Mouse (Mus musculus) cerebellum, adult 11-12 months (tissue): ENCODE measurements around the gene Kbtbd4.

Source experiments
- DNase-seq: peaks from one replicate; pipeline ENCODE4 v3.0.0; 2022

The Kbtbd4 gene

GRCm38 (mm10) chr2:90906721-90907120 is 2.2 kb downstream of the Kbtbd4 start:
- no peak for DNase-seq

- no peak for DNase-seq
These were observed 6.3 kb downstream of the Kbtbd4 start for GRCm38 (mm10) chr2:90910861-90911260.

GRCm38 (mm10) chr2:90911668-90912067 is 7.1 kb downstream of the Kbtbd4 start:
- no peak for DNase-seq

GRCm38 (mm10) chr2:90913671-90914070 is 9.1 kb downstream of the Kbtbd4 start:
- DNase-seq: no peak

GRCm38 (mm10) chr2:90915516-90915915 is 11.0 kb downstream of the Kbtbd4 start:
- DNase-seq: no peak

DNA sequence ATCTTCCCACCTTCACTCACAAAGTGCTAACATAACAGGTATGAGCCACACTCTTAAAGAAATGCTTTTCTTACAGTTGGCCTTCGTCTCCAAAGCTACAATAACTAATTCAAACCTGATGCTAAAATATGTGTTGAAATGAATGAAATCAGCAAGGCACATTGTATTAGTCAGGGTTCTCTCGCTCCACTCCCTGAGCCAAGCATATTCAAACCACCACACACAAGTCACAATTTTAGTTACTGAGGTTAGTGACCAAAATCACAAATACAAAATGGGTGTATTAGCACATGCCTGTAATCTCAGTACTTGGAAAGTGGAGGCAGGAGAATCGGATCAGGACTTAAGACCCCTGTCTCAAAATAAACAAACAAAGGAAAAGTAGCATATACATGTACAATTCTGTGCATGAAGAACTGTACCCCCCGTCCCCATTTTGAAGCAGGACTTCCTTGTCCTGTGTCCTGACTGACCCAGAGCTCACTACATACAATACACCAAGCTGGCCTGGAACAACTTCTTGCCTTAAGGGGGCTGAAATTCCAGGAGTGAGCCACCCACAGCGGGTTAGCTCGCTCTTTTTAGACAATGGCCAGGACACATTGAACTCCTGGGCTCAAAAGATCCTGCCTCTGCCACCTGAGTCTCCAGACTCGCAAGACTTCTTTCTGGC is 12.2 kb downstream of the Kbtbd4 start:
- no peak for DNase-seq

DNA sequence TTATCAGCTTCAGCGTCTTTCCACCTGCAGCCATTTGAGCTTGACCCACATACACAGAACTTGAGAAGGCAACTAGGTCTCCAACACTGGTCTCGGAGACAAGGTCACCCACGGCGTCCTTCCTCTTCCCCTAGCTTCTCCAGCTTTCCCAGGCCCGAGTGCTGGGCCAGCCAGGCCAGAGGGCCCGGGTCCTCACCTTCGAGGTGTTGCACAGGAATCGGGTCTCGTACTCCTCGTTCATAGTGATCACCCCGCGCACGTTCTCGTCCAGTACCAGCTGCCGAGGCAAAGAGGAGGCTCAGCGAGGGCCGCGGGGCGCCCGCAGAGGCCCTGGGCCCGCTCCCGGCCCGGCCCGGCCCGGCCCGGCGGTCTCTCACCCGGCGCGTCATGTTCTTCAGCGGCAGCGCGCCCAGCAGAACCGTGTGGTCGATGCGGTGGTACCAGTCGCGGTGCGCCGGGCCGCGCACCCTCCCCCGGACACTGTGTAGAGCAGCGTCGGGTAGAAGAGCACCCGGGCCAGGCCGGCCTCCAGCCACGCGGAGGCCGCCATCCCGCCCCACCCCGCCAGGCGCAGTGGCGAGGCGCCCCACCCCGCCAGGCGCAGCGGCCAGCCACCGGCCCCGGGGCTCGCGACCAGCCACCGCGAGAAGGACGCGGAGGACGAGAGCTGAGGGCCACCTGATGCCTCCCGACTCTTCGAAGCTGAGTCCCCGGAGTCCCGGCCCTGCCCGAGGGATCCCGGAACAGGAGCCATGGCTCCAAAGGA is 12.9 kb downstream of the Kbtbd4 start:
- DNase-seq: peak; percentile 69

- DNase-seq: no peak
These were observed 13.6 kb downstream of the Kbtbd4 start for GRCm38 (mm10) chr2:90917999-90918698.

GRCm38 (mm10) chr2:90921178-90921577 is 16.6 kb downstream of the Kbtbd4 start:
- no peak for DNase-seq

DNA sequence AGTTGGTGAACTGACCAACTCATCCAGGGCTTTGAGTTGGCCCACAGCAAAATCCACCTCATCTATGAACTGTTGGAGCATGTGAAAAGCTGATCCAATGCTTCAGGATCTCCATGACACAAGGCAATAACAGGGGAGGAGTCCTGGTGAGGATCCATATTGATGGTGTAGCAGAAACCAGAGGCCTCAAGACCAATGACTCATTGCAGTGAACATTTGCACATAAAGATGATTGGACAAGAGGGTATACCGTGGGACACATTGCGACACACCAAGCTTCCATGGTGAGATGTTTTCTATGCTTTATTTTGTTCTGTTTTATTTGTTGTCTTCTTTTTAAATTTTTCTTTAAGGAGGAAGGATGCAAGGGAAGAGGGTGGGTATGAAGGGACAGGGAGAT is 18.1 kb downstream of the Kbtbd4 start:
- no peak for DNase-seq

GRCm38 (mm10) chr2:90928566-90928965 is 24.0 kb downstream of the Kbtbd4 start:
- no peak for DNase-seq

DNA sequence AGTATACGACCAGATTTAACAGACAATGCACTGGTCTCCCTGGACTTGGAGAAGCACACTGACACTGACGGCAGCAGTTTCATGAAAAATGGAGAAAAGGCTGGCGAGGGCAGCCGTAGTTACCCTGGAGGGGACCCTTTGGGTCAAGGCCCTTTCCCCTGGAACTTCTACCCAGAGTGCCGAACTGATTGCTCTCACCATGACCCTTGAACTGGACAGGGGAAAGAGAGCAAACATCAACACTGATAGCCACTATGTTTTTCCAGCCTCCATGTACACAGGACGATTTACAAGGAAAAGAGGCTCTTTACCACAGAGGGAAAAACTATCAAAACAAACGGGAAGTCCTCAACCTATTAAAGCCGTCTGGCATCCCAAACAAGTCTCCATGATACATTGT is 27.3 kb downstream of the Kbtbd4 start:
- no peak for DNase-seq

DNA sequence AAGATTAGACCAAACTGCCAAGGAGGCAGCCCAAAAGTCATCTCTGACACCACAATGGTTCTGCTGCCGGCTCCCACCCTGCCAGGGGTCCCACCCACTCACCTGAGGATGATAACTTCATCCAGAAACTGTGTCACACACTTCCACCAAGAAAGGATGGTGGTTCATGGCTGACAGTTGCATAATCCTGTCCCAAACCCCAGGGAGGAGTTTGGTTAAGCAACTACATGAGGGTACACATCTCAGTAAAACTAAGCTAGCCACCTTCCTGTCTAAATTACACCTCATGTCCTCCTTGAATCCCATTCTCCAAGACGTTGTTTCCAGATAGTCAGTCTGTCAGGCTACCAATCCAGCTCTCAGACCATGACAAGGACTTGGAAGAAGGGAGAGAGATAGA is 27.7 kb downstream of the Kbtbd4 start:
- DNase-seq: no peak

DNA sequence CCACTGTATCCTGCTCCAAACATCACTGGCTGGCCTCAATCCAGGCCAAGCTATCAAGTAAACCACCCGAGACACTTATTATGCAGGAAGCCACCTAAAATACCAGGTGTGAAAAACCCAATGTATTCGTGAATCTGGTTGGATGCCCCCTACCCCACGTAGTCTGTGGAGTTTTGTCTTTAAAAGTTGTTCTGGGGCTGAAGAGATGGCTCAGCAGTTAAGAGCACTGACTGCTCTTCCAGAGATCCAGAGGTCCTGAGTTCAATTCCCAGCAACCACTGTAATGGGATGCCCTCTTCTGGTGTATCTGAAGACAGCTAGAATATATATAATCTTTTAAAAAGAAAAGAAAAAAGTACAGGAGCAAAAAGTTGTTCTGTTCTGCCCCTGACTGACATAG is 33.8 kb downstream of the Kbtbd4 start:
- no peak for DNase-seq

- DNase-seq: no peak
These were observed 35.2 kb downstream of the Kbtbd4 start for GRCm38 (mm10) chr2:90939750-90940149.

GRCm38 (mm10) chr2:90940233-90941229 is 36.0 kb downstream of the Kbtbd4 start, which contains the start of gene Celf1:
TSS of gene Celf1 (plus strand) at chr2:90940382.
- DNase-seq: peak; percentile 86

DNA sequence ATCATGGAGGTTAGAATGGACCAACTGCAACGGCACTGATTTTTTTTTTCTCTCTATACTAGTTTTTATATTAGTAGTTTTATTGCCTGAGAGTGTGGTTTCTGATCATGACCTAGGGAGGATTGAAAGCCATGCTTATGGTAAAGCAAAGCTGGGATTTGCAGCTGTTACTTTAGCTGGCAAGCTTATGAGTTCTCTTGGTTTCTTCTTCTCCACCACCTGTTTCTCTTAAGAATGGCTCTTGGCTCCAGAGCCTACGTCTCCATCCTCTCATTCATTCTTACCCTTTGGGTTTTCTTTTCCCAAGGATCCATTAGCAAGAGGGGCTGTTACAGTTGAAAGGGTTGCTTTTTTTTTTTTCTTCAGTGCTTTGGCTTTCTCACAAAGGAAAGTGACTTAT is 37.2 kb downstream of the Kbtbd4 start:
- no peak for DNase-seq

GRCm38 (mm10) chr2:90950149-90950548 is 45.6 kb downstream of the Kbtbd4 start:
- DNase-seq: no peak

DNA sequence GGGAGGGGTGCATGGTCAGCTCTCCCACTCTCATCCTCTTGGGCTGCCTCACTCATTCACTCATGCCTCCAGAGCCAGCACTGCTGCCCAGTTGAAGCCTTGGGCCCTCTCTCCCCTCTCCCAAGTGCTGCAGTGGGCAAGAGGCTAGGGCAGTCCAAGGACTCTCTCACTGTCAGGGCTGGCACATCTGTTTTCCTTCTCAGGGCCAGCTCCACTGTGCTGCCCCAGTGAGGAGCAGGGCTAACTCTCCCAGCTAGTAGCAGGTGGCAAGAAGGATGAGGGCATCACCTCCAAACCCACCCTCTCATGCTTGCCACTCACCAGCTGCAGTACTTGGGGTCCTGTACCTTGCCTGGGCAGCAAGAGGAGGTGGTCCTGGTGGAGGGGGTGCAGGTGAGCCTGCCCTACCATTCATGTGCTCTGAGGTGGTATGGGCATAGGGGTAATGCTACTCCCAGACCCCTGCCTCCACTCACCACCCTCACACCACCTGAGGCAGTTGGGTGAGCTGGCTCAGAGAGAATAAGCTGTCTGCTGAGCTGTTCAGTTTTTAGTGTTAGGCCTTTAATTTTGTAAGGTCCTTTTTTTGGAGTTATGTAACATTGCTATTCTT is 46.1 kb downstream of the Kbtbd4 start:
- no peak for DNase-seq

- no peak for DNase-seq
These were observed 48.9 kb downstream of the Kbtbd4 start for GRCm38 (mm10) chr2:90953461-90953860.

- no peak for DNase-seq
These were observed 51.5 kb downstream of the Kbtbd4 start for GRCm38 (mm10) chr2:90956053-90956452.

DNA sequence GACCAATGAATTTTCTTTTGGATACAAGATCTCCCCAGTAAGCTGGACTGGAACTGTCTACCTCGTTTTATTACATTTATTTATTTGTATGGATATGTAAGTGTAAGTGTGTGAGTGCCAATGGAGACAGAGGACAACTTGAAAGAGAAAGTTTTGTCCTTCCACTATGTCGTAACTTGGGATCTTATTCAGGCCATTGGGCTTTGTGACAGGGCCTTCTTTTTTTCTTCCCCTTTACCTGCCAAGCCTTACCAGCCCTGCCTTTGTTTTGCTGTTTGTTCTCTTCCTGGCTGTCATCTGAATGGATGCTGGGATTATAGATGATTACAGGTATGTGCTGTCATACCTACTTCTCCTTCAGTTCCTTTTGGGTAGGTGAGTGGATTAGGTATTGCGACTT is 54.3 kb downstream of the Kbtbd4 start:
- DNase-seq: no peak
